In genomic region chr2:155987131-155987530, GRCm38 (mm10) we compare ENCODE assay signal across 28 mouse cellular contexts. TPM values are rescaled to one million over a fixed set of nuclear protein-coding genes. Genes with fewer than 3 reads are reported as not detected.
DNase-seq lines count a peak whose midpoint lies in the region; ATAC-seq and TF ChIP-seq lines count a peak whose summit lies in the region.
"Had no signal": no experiment of that assay in that cellular context is flagged by ENCODE, and none has a peak within 500 bp of the region (broad histone marks: within the 10 kb centered on the region; RNA-seq: fewer than 3 reads in every experiment).

No protein-coding gene starts in this region.

- H3K36me3 ChIP-seq in heart, postnatal 0 days (replicated peaks; ENCODE audit: control insufficient read depth, insufficient read depth, low read length), result peaks cover 93% of the 10 kb centered on the region
- peaks cover 44% of the 10 kb centered on the region for H3K36me3 ChIP-seq in liver, embryonic 14.5 days (replicated peaks; ENCODE audit: control insufficient read depth, insufficient read depth, low read depth)
- H3K36me3 ChIP-seq in thymus, adult 2 months (ENCODE audit: control insufficient read depth, insufficient read depth, low read length), result peaks cover 18% of the 10 kb centered on the region

- H3K9me3 ChIP-seq in heart, postnatal 0 days (replicated peaks; ENCODE audit: control insufficient read depth, low read length), result no peaks in the 10 kb centered on the region
- H3K9me3 ChIP-seq in liver, embryonic 14.5 days (ENCODE audit: control insufficient read depth, low read length), result no peaks in the 10 kb centered on the region
- H3K9me3 ChIP-seq: embryonic facial prominence, embryonic 10.5 days; forebrain, embryonic 12.5 days; heart, embryonic 12.5 days; hindbrain, embryonic 13.5 days had no signal

- 94% methylated on average over 6 of the region's 6 CpGs for WGBS in heart, postnatal 0 days
- 95% methylated on average over 6 of the region's 6 CpGs for WGBS in liver, embryonic 14.5 days (ENCODE audit: insufficient replicate concordance)
- WGBS in thymus, adult 2 months, result 62% methylated on average over 6 of the region's 6 CpGs

- peaks cover 12% of the 10 kb centered on the region for H3K4me1 ChIP-seq in heart, postnatal 0 days (ENCODE audit: control insufficient read depth, insufficient read depth)
- peaks cover 31 to 40% of the 10 kb centered on the region in 2 experiments for H3K4me1 ChIP-seq in liver, embryonic 14.5 days (replicated peaks; ENCODE audit: control insufficient read depth in 2 of 2, insufficient read depth in 2 of 2, low read length in 1 of 2)
- peaks cover 53% of the 10 kb centered on the region for H3K4me1 ChIP-seq in thymus, adult 2 months (replicated peaks; ENCODE audit: control insufficient read depth, insufficient read depth, low read length)
- H3K4me1 ChIP-seq: embryonic facial prominence, embryonic 10.5 days; forebrain, embryonic 12.5 days; hindbrain, embryonic 13.5 days had no signal

- H3K9ac ChIP-seq in heart, postnatal 0 days (replicated peaks; ENCODE audit: low read depth, low read length), result no peak overlapping the region
- no peak overlapping the region; the same call in none of the 2 replicates for H3K9ac ChIP-seq in liver, embryonic 14.5 days (replicated peaks)
- H3K9ac ChIP-seq: forebrain, embryonic 12.5 days; heart, embryonic 12.5 days; hindbrain, embryonic 13.5 days had no signal

- no peak for TF ChIP-seq POLR2A in thymus, adult 2 months (IDR thresholded peaks at IDR 0.05; ENCODE audit: control insufficient read depth, extremely low read depth, insufficient read depth, low read length, poor library complexity)

- no peak overlapping the region for H3K4me3 ChIP-seq in heart, postnatal 0 days (ENCODE audit: low read depth, low read length)
- H3K4me3 ChIP-seq in liver, embryonic 14.5 days (ENCODE audit: insufficient read depth in 1 of 2, low read depth in 2 of 2, low read length in 2 of 2), result no peak overlapping the region
- no peak overlapping the region for H3K4me3 ChIP-seq in thymus, adult 2 months (ENCODE audit: control insufficient read depth, insufficient read depth, low read length)
- H3K4me3 ChIP-seq: embryonic facial prominence, embryonic 10.5 days; forebrain, embryonic 12.5 days; heart, adult 2 months; heart, embryonic 12.5 days; hindbrain, embryonic 13.5 days had no signal

- H3K27ac ChIP-seq in heart, postnatal 0 days (ENCODE audit: low read depth), result 0 out of 2 replicates have a peak overlapping the region, but pooled peaks have one; percentile 7
- peak overlapping the region; percentile 95 for H3K27ac ChIP-seq in liver, embryonic 14.5 days
- H3K27ac ChIP-seq in thymus, adult 2 months (ENCODE audit: control insufficient read depth, insufficient read depth, low read length), result peak overlapping the region; percentile 93
- H3K27ac ChIP-seq: embryonic facial prominence, embryonic 10.5 days; forebrain, embryonic 12.5 days; heart, adult 2 months; hindbrain, embryonic 13.5 days; hindbrain, postnatal 0 days had no signal

- no peak overlapping the region for H3K4me2 ChIP-seq in heart, postnatal 0 days (ENCODE audit: low read depth, low read length)
- H3K4me2 ChIP-seq in liver, embryonic 14.5 days (ENCODE audit: low read depth), result peak overlapping the region; percentile 82
- H3K4me2 ChIP-seq: forebrain, embryonic 12.5 days; heart, embryonic 12.5 days; hindbrain, embryonic 13.5 days had no signal

- no peaks in the 10 kb centered on the region for H3K27me3 ChIP-seq in heart, postnatal 0 days (ENCODE audit: control insufficient read depth, insufficient read depth, low read length)
- no peaks in the 10 kb centered on the region for H3K27me3 ChIP-seq in liver, embryonic 14.5 days (ENCODE audit: control insufficient read depth, insufficient read depth, low read length)
- H3K27me3 ChIP-seq in thymus, adult 2 months (ENCODE audit: control insufficient read depth, insufficient read depth, low read length), result no peaks in the 10 kb centered on the region
- H3K27me3 ChIP-seq: CH12.LX; forebrain, embryonic 12.5 days; heart, embryonic 12.5 days; hindbrain, embryonic 13.5 days; Patski had no signal

- no peak for DNase-seq in heart, postnatal 0 days (ENCODE audit: low spot score)
- no peak for DNase-seq in heart, postnatal 36 days
- DNase-seq in liver, embryonic 14.5 days (ENCODE audit: low read depth in 3 of 3, low spot score in 3 of 3), result no peak
- DNase-seq in thymus, adult 2 months, result no peak
- peak; percentile 54 for DNase-seq in thymus, postnatal 25 days
- no peak for DNase-seq in kidney, adult 9 months
- DNase-seq in spleen, postnatal 10 days (ENCODE audit: low spot score in 2 of 2), result no peak
- DNase-seq: adrenal gland, adult 8-10 months; adrenal gland, postnatal 36 days; cerebellum, adult 2 months; cerebellum, postnatal 10 days; gastrocnemius, postnatal 14 days; heart, adult 2 months had no signal

- no peak for ATAC-seq in heart, postnatal 0 days (ENCODE audit: insufficient read depth, low read depth)
- no peak for ATAC-seq in liver, embryonic 14.5 days (ENCODE audit: insufficient read depth)
- ATAC-seq in activated CD4-positive, CD25-positive, alpha-beta regulatory T cell, adult 4 months, result no peak
- ATAC-seq: forebrain, embryonic 16.5 days; hindbrain, postnatal 0 days; Patski had no signal

- TF ChIP-seq EP300 in heart, postnatal 0 days (IDR thresholded peaks at IDR 0.05; ENCODE audit: low read depth), result no peak
- no peak for TF ChIP-seq EP300 in liver, embryonic 14.5 days (IDR thresholded peaks at IDR 0.05; ENCODE audit: low read depth)

- no peak for TF ChIP-seq CTCF in heart, postnatal 0 days (IDR thresholded peaks at IDR 0.05; ENCODE audit: low read depth)
- TF ChIP-seq CTCF in liver, embryonic 14.5 days (IDR thresholded peaks at IDR 0.05; ENCODE audit: low read depth), result no peak
- TF ChIP-seq CTCF in thymus, adult 2 months (IDR thresholded peaks at IDR 0.05; ENCODE audit: borderline replicate concordance, control insufficient read depth, extremely low read depth, insufficient read depth, low read length, poor library complexity), result no peak

- intact Hi-C loops in heart, postnatal 36 days (cut with DNase I), result no loop called here

RNA-seq across cellular contexts. Expression of gene 6430550D23Rik, which starts 20.6 kb away (rescaled TPM):
- 0.04 and 0.58 TPM in 2 replicates for total RNA-seq in heart, postnatal 0 days (2014; rRNA removed; ENCODE audit: low replicate concordance)
- polyA plus RNA-seq in heart, postnatal 0 days (2015; fragmentation: Nextera tagmentation; extraction: Ambion mirVana), result 0.10 and 0.65 TPM in 2 replicates
- total RNA-seq in heart, postnatal 36 days (2021), result under 1 TPM; 0.16 to 0.31 TPM
- 1.6 and 2.1 TPM in 2 replicates for polyA plus RNA-seq in liver, embryonic 14.5 days (2012; rRNA removed)
- 0.41 and 1.9 TPM in 2 replicates for polyA plus RNA-seq in liver, embryonic 14.5 days (2014; fragmentation: Nextera tagmentation; extraction: Ambion mirVana)
- 3.8 and 4.2 TPM in 2 replicates for polyA plus RNA-seq in thymus, adult 2 months (2012; rRNA removed)
- polyA plus RNA-seq in activated CD4-positive, CD25-positive, alpha-beta regulatory T cell, adult 4 months (2017; shearing (Covaris generic)), result 1 to 10 TPM; 1.6 TPM

RNA-seq across cellular contexts. Expression of gene Ergic3, which starts 20.7 kb away (rescaled TPM):
- total RNA-seq in heart, postnatal 0 days (2014; rRNA removed; ENCODE audit: low replicate concordance), result 73.9 and 94.5 TPM in 2 replicates
- 99.5 and 100 TPM in 2 replicates for polyA plus RNA-seq in heart, postnatal 0 days (2015; fragmentation: Nextera tagmentation; extraction: Ambion mirVana)
- 10 to 100 TPM; 59.7 to 61.4 TPM for total RNA-seq in heart, postnatal 36 days (2021)
- polyA plus RNA-seq in liver, embryonic 14.5 days (2012; rRNA removed), result 72.8 and 90.2 TPM in 2 replicates
- 95.7 and 98.0 TPM in 2 replicates for polyA plus RNA-seq in liver, embryonic 14.5 days (2014; fragmentation: Nextera tagmentation; extraction: Ambion mirVana)
- polyA plus RNA-seq in thymus, adult 2 months (2012; rRNA removed), result 273 and 293 TPM in 2 replicates
- polyA plus RNA-seq in activated CD4-positive, CD25-positive, alpha-beta regulatory T cell, adult 4 months (2017; shearing (Covaris generic)), result 100 to 1,000 TPM; 113 to 142 TPM

RNA-seq across cellular contexts. Expression of gene Cep250, which starts 30.9 kb away (rescaled TPM):
- 3.7 and 9.8 TPM in 2 replicates for total RNA-seq in heart, postnatal 0 days (2014; rRNA removed; ENCODE audit: low replicate concordance)
- 3.6 and 4.0 TPM in 2 replicates for polyA plus RNA-seq in heart, postnatal 0 days (2015; fragmentation: Nextera tagmentation; extraction: Ambion mirVana)
- 1 to 10 TPM; 7.1 to 7.9 TPM for total RNA-seq in heart, postnatal 36 days (2021)
- 6.0 and 9.8 TPM in 2 replicates for polyA plus RNA-seq in liver, embryonic 14.5 days (2012; rRNA removed)
- 7.4 and 9.3 TPM in 2 replicates for polyA plus RNA-seq in liver, embryonic 14.5 days (2014; fragmentation: Nextera tagmentation; extraction: Ambion mirVana)
- 31.6 and 36.7 TPM in 2 replicates for polyA plus RNA-seq in thymus, adult 2 months (2012; rRNA removed)
- 10 to 100 TPM; 44.8 to 51.3 TPM for polyA plus RNA-seq in activated CD4-positive, CD25-positive, alpha-beta regulatory T cell, adult 4 months (2017; shearing (Covaris generic))

RNA-seq across cellular contexts. Expression of gene Gdf5, which starts 42.0 kb away (rescaled TPM):
- total RNA-seq in heart, postnatal 0 days (2014; rRNA removed; ENCODE audit: low replicate concordance), result 0.84 TPM in 1 of 2 replicates, not detected in the other
- 0.10 and 0.22 TPM in 2 replicates for polyA plus RNA-seq in heart, postnatal 0 days (2015; fragmentation: Nextera tagmentation; extraction: Ambion mirVana)
- not detected for total RNA-seq in heart, postnatal 36 days (2021)
- 0.02 and 0.09 TPM in 2 replicates for polyA plus RNA-seq in liver, embryonic 14.5 days (2012; rRNA removed)
- polyA plus RNA-seq in liver, embryonic 14.5 days (2014; fragmentation: Nextera tagmentation; extraction: Ambion mirVana), result not detected in 2 replicates
- 0.23 and 0.31 TPM in 2 replicates for polyA plus RNA-seq in thymus, adult 2 months (2012; rRNA removed)
- not detected for polyA plus RNA-seq in activated CD4-positive, CD25-positive, alpha-beta regulatory T cell, adult 4 months (2017; shearing (Covaris generic))
- total RNA-seq: CH12.LX; gastrocnemius, postnatal 14 days; heart, adult 2 months; hematopoietic stem cell, adult 5-6 weeks had no signal

RNA-seq across cellular contexts. Expression of gene Gm15557, which starts 46.6 kb away (rescaled TPM):
- not detected in 2 replicates for total RNA-seq in heart, postnatal 0 days (2014; rRNA removed; ENCODE audit: low replicate concordance)
- polyA plus RNA-seq in heart, postnatal 0 days (2015; fragmentation: Nextera tagmentation; extraction: Ambion mirVana), result not detected in 2 replicates
- not detected for total RNA-seq in heart, postnatal 36 days (2021)
- not detected in 2 replicates for polyA plus RNA-seq in liver, embryonic 14.5 days (2012; rRNA removed)
- not detected in 2 replicates for polyA plus RNA-seq in liver, embryonic 14.5 days (2014; fragmentation: Nextera tagmentation; extraction: Ambion mirVana)
- polyA plus RNA-seq in thymus, adult 2 months (2012; rRNA removed), result not detected in 2 replicates
- polyA plus RNA-seq in activated CD4-positive, CD25-positive, alpha-beta regulatory T cell, adult 4 months (2017; shearing (Covaris generic)), result not detected
- total RNA-seq: adrenal gland, adult 8-10 months; adrenal gland, postnatal 36 days; CH12.LX; gastrocnemius, adult 18-20 months; gastrocnemius, postnatal 14 days; heart, adult 2 months; hematopoietic stem cell, adult 5-6 weeks; hindbrain, postnatal 0 days had no signal
- polyA plus RNA-seq: cerebellum, adult 2 months; embryonic facial prominence, embryonic 14.5 days; forebrain, embryonic 12.5 days; forebrain, embryonic 16.5 days; frontal cortex, adult 2 months; gonadal fat pad, adult 2 months; heart, adult 2 months; heart, embryonic 12.5 days; heart, embryonic 16.5 days; hindbrain, postnatal 0 days; Patski had no signal

Comparison
In these comparisons a context has a peak if more than half of its experiments do, and no peak if none do; other contexts are left out.
1. H3K27ac ChIP-seq: peak in every context shown above with its lines; median percentile 95 in liver, embryonic 14.5 days; 93 in thymus, adult 2 months; 7 in heart, postnatal 0 days.